ENCODE assay signal across 8 mouse cellular contexts in the genomic region with DNA sequence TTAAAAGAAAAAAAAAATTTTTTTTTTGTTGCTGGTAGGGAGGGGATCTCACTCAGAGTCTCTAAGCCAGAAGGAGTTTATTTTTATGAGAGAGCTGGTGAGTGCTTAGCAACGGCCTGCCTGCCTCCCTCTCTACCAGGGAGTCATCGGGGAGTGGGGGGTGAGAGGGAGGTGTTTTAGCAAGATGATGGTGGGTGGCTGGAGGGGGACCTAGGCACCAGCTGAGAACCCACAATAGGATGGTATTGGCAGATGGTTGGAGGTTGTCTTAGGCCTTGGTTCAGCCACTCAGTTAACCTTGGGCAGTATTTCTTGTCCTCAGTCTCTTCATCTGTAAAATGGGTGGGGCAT. TPM values are rescaled to one million over a fixed set of nuclear protein-coding genes. Genes with fewer than 3 reads are reported as not detected.
DNase-seq lines count a peak whose midpoint lies in the region; ATAC-seq and TF ChIP-seq lines count a peak whose summit lies in the region.

No protein-coding gene starts in this region.

- no peaks in the 10 kb centered on the region for H3K36me3 ChIP-seq in kidney, embryonic 16.5 days (ENCODE audit: insufficient read depth, low read length)
- H3K36me3 ChIP-seq in embryonic facial prominence, embryonic 12.5 days: 0 out of 2 replicates have a peak, but pooled peaks cover 4% of the 10 kb centered on the region
- no peaks in the 10 kb centered on the region for H3K36me3 ChIP-seq in hindbrain, embryonic 16.5 days (ENCODE audit: control insufficient read depth, insufficient read depth, low read length)
- peaks cover 2% of the 10 kb centered on the region; the same call in 1 of the 2 replicates for H3K36me3 ChIP-seq in liver, postnatal 0 days (replicated peaks; ENCODE audit: insufficient read depth, low read length)
- no peaks in the 10 kb centered on the region for H3K36me3 ChIP-seq in stomach, embryonic 16.5 days (ENCODE audit: control insufficient read depth, insufficient read depth, low read length)

- TF ChIP-seq EP300 in liver, postnatal 0 days (IDR thresholded peaks at IDR 0.05; ENCODE audit: low read depth): no peak

- H3K4me3 ChIP-seq in kidney, embryonic 16.5 days (ENCODE audit: low read length): peak overlapping the region; percentile 67
- peak overlapping the region; percentile 91 for H3K4me3 ChIP-seq in embryonic facial prominence, embryonic 12.5 days
- peak overlapping the region; percentile 91 for H3K4me3 ChIP-seq in hindbrain, embryonic 16.5 days (ENCODE audit: low read length)
- H3K4me3 ChIP-seq in liver, postnatal 0 days (ENCODE audit: low read depth, low read length): peak overlapping the region; percentile 87
- H3K4me3 ChIP-seq in stomach, embryonic 16.5 days (replicated peaks; ENCODE audit: low read length): peak overlapping the region; percentile 90

- peak overlapping the region; percentile 68 for H3K4me2 ChIP-seq in kidney, embryonic 16.5 days (replicated peaks; ENCODE audit: low read depth, low read length)
- peak overlapping the region; percentile 90 for H3K4me2 ChIP-seq in embryonic facial prominence, embryonic 12.5 days (replicated peaks)
- H3K4me2 ChIP-seq in hindbrain, embryonic 16.5 days (ENCODE audit: low read length): peak overlapping the region; percentile 81
- peak overlapping the region; percentile 96 for H3K4me2 ChIP-seq in liver, postnatal 0 days (ENCODE audit: low read depth, low read length)
- H3K4me2 ChIP-seq in stomach, embryonic 16.5 days (ENCODE audit: low read depth, low read length): peak overlapping the region; percentile 82

- no peak for DNase-seq in kidney, postnatal 10 days
- DNase-seq in liver, postnatal 0 days: no peak
- no peak for DNase-seq in thymus, postnatal 0 days (ENCODE audit: low spot score)
- no peak for DNase-seq in urinary bladder, postnatal 10 days (ENCODE audit: low spot score)

- TF ChIP-seq CTCF in liver, postnatal 0 days (IDR thresholded peaks at IDR 0.05; ENCODE audit: low read depth): no peak

- H3K4me1 ChIP-seq in kidney, embryonic 16.5 days (ENCODE audit: insufficient read depth, low read length): peaks cover 51% of the 10 kb centered on the region
- peaks cover 41% of the 10 kb centered on the region for H3K4me1 ChIP-seq in embryonic facial prominence, embryonic 12.5 days
- H3K4me1 ChIP-seq in hindbrain, embryonic 16.5 days (ENCODE audit: control insufficient read depth, insufficient read depth, low read depth, low read length): peaks cover 33% of the 10 kb centered on the region
- peaks cover 49% of the 10 kb centered on the region for H3K4me1 ChIP-seq in liver, postnatal 0 days (ENCODE audit: insufficient read depth)
- peaks cover 46% of the 10 kb centered on the region for H3K4me1 ChIP-seq in stomach, embryonic 16.5 days (ENCODE audit: control insufficient read depth, insufficient read depth, low read length)

- H3K9ac ChIP-seq in kidney, embryonic 16.5 days (replicated peaks; ENCODE audit: low read length): peak overlapping the region; percentile 85
- H3K9ac ChIP-seq in embryonic facial prominence, embryonic 12.5 days: peak overlapping the region; percentile 87; the same call in 1 of the 2 replicates
- H3K9ac ChIP-seq in hindbrain, embryonic 16.5 days (ENCODE audit: low read depth, low read length): peak overlapping the region; percentile 91
- H3K9ac ChIP-seq in liver, postnatal 0 days (replicated peaks): no peak overlapping the region; the same call in 1 of the 2 replicates
- no peak overlapping the region for H3K9ac ChIP-seq in stomach, embryonic 16.5 days (ENCODE audit: low read length)

- H3K9me3 ChIP-seq in kidney, embryonic 16.5 days (ENCODE audit: low read length): no peaks in the 10 kb centered on the region
- no peaks in the 10 kb centered on the region for H3K9me3 ChIP-seq in embryonic facial prominence, embryonic 12.5 days
- no peaks in the 10 kb centered on the region for H3K9me3 ChIP-seq in hindbrain, embryonic 16.5 days (ENCODE audit: control insufficient read depth, low read length)
- no peaks in the 10 kb centered on the region for H3K9me3 ChIP-seq in liver, postnatal 0 days (ENCODE audit: low read length)
- no peaks in the 10 kb centered on the region for H3K9me3 ChIP-seq in stomach, embryonic 16.5 days (replicated peaks; ENCODE audit: control insufficient read depth, low read length)

- no peaks in the 10 kb centered on the region for H3K27me3 ChIP-seq in kidney, embryonic 16.5 days (ENCODE audit: insufficient read depth, low read length)
- H3K27me3 ChIP-seq in embryonic facial prominence, embryonic 12.5 days: no peaks in the 10 kb centered on the region
- no peaks in the 10 kb centered on the region for H3K27me3 ChIP-seq in hindbrain, embryonic 16.5 days (replicated peaks; ENCODE audit: control insufficient read depth, insufficient read depth, low read length)
- H3K27me3 ChIP-seq in liver, postnatal 0 days (ENCODE audit: insufficient read depth, low read length): no peaks in the 10 kb centered on the region
- no peaks in the 10 kb centered on the region for H3K27me3 ChIP-seq in stomach, embryonic 16.5 days (ENCODE audit: control insufficient read depth, insufficient read depth, low read length)

- H3K27ac ChIP-seq in kidney, embryonic 16.5 days (ENCODE audit: low read length): peak overlapping the region; percentile 90; the same call in 1 of the 2 replicates
- no peak overlapping the region for H3K27ac ChIP-seq in embryonic facial prominence, embryonic 12.5 days
- H3K27ac ChIP-seq in hindbrain, embryonic 16.5 days (ENCODE audit: low read depth, low read length): peak overlapping the region; percentile 51; the same call in 1 of the 2 replicates
- H3K27ac ChIP-seq in liver, postnatal 0 days (ENCODE audit: low read depth): 0 out of 2 replicates have a peak overlapping the region, but pooled peaks have one; percentile 92
- peak overlapping the region; percentile 92; the same call in 1 of the 2 replicates for H3K27ac ChIP-seq in stomach, embryonic 16.5 days (ENCODE audit: low read length)

- ATAC-seq in kidney, embryonic 16.5 days (ENCODE audit: low FRiP score, low TSS enrichment): no peak
- ATAC-seq in embryonic facial prominence, embryonic 12.5 days (ENCODE audit: insufficient number of reproducible peaks, insufficient read depth, low FRiP score, low TSS enrichment): no peak
- no peak for ATAC-seq in hindbrain, embryonic 16.5 days
- no peak for ATAC-seq in liver, postnatal 0 days
- no peak for ATAC-seq in stomach, embryonic 16.5 days (ENCODE audit: insufficient read depth, low FRiP score)

- WGBS in kidney, embryonic 16.5 days: 3% methylated on average over 2 of the region's 2 CpGs
- WGBS in embryonic facial prominence, embryonic 12.5 days: 15% methylated on average over 2 of the region's 2 CpGs
- 3% methylated on average over 2 of the region's 2 CpGs for WGBS in hindbrain, embryonic 16.5 days
- WGBS in liver, postnatal 0 days (ENCODE audit: insufficient replicate concordance): 31% methylated on average over 2 of the region's 2 CpGs
- WGBS in stomach, embryonic 16.5 days: 13% methylated on average over 2 of the region's 2 CpGs

RNA-seq across cellular contexts. Expression of a gene that starts 1.7 kb away (rescaled TPM):
- 82.9 and 96.3 TPM in 2 replicates for polyA plus RNA-seq in kidney, embryonic 16.5 days (2015; fragmentation: Nextera tagmentation; extraction: Ambion mirVana)
- polyA plus RNA-seq in embryonic facial prominence, embryonic 12.5 days (2016; fragmentation: Nextera tagmentation; extraction: Ambion mirVana): 56.2 and 67.5 TPM in 2 replicates
- polyA plus RNA-seq in hindbrain, embryonic 16.5 days (2015; fragmentation: Nextera tagmentation; extraction: Ambion mirVana): 108 TPM in 2 replicates
- 31.1 and 34.4 TPM in 2 replicates for polyA plus RNA-seq in liver, postnatal 0 days (2015; fragmentation: Nextera tagmentation; extraction: Ambion mirVana)
- polyA plus RNA-seq in stomach, embryonic 16.5 days (2015; fragmentation: Nextera tagmentation; extraction: Ambion mirVana): 54.4 and 59.5 TPM in 2 replicates
- 43.0 and 63.3 TPM in 2 replicates for polyA plus RNA-seq in thymus, postnatal 0 days (2015; fragmentation: Nextera tagmentation; extraction: Ambion mirVana)

Comparison
In these comparisons a context has a peak if more than half of its experiments do, and no peak if none do; other contexts are left out.
1. H3K9ac ChIP-seq: peak in kidney, embryonic 16.5 days (single experiment), embryonic facial prominence, embryonic 12.5 days (single experiment) and hindbrain, embryonic 16.5 days (single experiment); none in liver, postnatal 0 days (single experiment) and stomach, embryonic 16.5 days (single experiment).
2. Peak in every context shown above with its lines, with median percentiles within 50 percentile points of each other: H3K4me2 ChIP-seq and H3K4me3 ChIP-seq.